Mouse (Mus musculus) kidney, postnatal 10 days (tissue): ENCODE measurements around the gene Aff3.
A peak's percentile ranks its signal among the peaks of the same experiment; 100 is the strongest.
"Not testable (repeated sequence)": the region's sequence is repeated elsewhere in the genome, so short reads cannot be mapped to it uniquely, and the experiment has no call there.

ENCODE experiments used
- DNase-seq: peaks from one replicate; pipeline ENCODE4 v3.0.0; 2021; ENCODE audit warnings: mixed read lengths

Aff3 gene

DNA sequence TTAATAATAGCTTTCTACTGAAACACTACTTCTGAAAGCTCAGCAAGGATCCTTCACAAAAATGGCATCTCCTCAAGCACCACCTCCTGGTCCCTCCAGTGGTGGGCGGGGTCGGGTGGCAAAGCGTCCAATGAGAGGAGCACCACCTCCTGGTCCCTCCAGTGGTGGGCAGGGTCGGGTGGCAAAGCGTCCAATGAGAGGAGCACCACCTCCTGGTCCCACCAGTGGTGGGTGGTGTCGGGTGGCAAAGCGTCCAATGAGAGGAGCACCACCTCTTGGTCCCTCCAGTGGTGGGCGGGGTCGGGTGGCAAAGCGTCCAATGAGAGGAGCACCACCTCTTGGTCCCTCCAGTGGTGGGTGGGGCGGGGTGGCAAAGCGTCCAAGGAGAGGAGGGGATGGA lies 234.4 kb downstream of the Aff3 start:
- DNase-seq = not testable (repeated sequence)

DNA sequence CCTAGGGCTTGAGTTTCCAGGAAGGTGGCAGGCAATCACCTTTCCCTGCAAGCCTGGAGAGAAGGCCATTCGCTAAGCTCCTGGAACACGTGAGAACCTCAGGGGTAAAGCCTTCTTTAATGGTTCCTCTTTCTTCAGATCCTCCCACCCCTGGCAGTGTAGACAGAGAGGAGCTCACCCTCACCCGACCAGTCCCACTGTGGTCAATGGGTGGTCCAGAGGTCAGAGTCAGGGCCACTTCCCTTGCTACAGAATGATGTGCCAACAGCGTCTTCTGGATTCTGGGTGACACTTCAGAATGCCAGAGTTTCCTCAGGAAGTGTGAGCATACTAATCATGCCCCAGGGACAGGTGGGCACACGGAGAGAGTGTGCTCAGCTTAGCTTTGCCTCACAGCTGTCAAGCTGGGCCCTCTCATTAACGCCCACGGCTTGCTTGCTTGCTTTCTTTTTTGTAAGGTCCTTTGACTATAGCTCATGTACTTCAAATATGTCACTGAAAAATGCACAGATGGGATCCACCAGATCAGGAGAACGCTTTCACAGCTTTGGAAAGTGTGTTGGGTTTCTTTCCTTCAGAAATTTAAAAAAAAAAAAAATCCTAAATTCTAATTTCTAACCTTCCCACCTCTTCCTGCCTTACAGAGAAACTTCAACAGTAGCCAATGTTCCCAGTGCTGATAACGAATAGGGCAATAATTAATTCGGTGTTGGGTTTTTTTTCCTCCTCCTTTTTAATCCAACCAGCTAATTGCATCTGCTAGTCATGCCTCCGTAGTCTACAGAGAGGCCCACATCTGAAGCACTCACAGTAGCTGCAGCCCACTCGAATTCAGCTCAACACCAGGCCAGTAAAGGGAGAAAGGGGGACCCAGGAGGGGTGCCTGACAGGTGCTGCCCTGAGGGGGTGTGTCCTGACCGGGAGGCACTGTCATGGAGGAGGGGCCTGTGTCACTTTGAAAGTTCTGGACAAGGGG lies 235.8 kb downstream of the Aff3 start:
- no peak for DNase-seq

DNA sequence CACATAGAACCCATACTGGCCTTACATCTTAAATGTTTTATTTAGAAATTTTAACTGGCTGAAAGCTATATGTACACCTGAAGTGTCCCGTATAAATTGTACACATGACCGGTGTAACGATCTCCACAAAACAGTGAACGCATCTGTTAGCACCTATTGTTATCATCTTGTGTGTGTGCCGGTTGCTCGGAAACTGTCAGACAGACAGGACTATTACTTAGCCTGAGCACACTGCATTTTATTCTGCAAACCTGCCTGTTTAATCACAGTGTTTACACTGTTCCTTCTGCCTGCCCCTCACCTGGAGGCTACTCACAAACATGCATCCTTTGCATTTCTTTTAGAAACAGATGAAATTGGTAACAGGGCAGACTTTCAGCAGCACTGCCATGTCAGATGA lies 241.8 kb downstream of the Aff3 start:
- DNase-seq = no peak

- no peak for DNase-seq
Measured at GRCm38 (mm10) chr1:38419331-38419730, 245.4 kb downstream of the Aff3 start.

DNA sequence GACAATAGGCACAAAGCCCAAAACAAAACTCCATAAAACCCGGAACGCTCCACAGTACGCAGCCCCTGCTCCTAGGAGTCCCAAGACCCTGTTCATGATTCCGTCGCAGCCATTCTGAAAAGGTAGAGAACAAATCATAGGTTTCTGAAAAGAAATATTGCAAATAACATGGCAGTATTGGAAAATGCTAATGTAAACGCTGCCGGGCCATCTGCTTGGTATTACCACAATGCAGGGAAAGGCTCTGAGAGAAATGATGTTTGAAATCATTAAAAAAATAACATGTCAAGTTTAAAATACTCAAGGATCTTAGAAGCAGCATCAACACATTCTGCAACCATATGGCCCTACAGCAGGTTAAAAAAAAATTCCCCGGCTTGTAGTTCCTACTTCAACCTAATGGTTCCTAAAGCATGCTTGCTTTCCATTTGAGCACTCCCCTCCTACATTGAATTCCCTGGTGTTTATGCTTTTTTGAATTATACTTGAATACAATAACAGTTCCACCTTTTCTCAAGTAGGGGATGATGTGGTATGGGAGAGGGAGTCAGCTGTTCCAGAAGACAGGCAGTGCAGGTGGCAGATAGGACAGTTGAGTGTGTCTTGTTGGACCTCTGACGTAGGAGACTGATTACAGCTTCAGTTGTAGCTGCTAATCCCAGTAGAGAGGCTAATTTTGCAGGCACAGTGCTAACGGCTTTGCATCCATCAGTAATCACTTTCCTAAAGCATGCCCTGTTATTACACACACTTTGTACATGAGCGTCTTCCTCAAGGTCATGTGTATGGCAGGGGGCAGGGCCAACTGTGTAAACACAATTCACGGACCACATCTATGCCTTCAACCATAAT lies 246.3 kb downstream of the Aff3 start:
- no peak for DNase-seq

GRCm38 (mm10) chr1:38417196-38417595 lies 247.6 kb downstream of the Aff3 start:
- DNase-seq = no peak

- no peak for DNase-seq
Measured at GRCm38 (mm10) chr1:38415511-38415910, 249.2 kb downstream of the Aff3 start.

- no peak for DNase-seq
Measured at GRCm38 (mm10) chr1:38411106-38411505, 253.6 kb downstream of the Aff3 start.

- DNase-seq = no peak
Measured at GRCm38 (mm10) chr1:38410457-38410856, 254.3 kb downstream of the Aff3 start.

DNA sequence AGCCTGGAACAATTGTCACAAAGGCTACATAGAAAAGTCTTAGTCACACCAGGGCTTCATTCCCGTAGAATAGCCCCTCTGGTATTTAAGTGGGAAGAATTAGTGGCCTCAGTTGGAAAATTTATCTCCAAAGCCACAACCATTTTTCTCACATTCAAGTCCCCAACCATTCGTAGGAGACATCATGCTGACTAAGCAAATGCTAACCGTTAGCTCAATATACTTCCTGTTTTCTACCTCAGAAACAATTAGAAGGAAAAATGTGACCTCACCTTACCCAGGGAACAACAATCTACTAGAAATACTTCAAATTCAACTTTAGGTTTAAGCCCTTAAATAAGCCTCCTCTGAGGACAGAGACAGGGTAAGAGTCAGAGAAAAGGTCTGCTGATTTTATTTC lies 256.5 kb downstream of the Aff3 start:
- no peak for DNase-seq

GRCm38 (mm10) chr1:38403781-38404180 lies 261.0 kb downstream of the Aff3 start:
- no peak for DNase-seq

- no peak for DNase-seq
Measured at GRCm38 (mm10) chr1:38401856-38402255, 262.9 kb downstream of the Aff3 start.

GRCm38 (mm10) chr1:38399269-38399668 lies 265.5 kb downstream of the Aff3 start:
- DNase-seq = no peak

GRCm38 (mm10) chr1:38398566-38398965 lies 266.2 kb downstream of the Aff3 start:
- peak; percentile 13 for DNase-seq

DNA sequence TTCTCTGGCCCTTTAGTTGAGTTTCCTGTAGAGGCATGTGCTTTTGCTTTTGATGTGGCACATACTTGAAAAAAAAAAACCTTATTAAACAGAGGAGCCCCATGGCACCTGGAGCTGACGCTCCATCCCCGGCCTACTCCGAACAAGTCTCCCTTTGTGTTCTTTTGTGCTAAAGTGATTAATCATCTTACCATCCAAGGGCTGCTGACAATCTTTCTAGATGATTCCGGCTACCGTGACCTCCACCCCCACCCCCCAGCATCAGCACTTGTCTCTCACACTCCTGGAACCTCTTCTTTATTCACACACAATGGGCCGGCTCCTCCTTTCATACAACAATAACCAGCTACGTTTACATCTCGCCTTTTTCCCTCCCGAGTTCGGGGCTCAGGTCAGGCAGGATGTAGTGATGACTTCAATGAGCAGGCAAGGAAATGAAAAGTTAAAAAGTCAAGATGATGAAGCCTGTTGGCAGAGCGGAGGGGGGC lies 269.5 kb downstream of the Aff3 start:
- DNase-seq = no peak

DNA sequence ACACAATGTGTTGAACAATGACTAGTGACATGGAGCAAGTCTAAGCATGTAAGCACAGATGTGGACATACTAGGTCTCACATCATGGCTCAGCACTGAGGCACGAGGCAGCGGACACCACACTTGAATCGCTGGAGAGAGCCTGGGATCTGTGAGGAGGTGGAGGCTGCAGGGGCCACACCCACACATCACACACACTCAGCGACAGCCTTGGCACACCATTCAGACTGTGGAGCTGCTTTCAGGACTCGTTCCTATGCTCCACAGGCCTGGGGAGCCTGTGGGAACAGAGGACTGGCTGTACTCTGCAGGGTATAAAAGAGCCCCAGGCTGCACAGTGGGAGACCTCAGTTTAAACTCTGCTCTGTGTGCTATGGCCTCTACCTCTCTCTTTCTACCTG lies 270.3 kb downstream of the Aff3 start:
- no peak for DNase-seq

DNA sequence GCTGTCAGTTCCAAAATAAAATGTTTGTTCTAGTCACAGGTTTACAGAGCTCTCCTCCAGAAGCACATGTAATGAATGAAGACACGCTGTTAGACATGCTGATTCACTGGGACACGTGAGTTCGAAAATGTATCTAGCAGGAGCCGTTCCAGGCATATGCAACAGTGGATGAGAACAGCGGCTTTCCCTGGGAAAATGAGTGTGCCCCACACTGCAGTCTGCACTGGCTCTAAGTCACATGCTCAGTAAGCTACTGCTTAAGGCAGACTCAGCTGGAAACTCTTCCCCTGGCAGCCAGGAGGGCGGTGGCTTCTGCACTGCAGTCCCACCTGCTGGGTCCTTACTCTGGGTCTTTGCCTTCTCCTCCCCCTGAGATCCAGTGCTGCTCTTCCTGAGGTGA lies 271.2 kb downstream of the Aff3 start:
- DNase-seq = no peak

DNA sequence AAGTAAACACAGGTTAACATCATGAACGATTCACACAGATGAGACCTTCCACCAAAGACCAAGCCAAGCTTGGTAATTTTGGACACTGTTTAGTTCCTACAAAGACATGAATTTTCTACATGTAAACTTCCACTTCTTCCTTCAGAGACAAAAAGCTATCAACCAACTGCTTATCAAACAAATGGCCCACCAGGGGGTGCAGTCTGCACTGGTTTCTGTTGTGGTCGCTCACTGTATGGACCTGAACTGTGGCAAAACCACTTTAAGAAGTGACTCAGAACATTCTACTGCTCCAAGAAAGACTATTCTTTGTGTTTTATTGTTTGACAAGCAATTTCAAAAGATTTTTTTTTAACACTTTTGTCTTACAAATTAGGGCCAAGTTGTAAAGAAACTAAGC lies 271.8 kb downstream of the Aff3 start:
- DNase-seq = peak; percentile 90

DNA sequence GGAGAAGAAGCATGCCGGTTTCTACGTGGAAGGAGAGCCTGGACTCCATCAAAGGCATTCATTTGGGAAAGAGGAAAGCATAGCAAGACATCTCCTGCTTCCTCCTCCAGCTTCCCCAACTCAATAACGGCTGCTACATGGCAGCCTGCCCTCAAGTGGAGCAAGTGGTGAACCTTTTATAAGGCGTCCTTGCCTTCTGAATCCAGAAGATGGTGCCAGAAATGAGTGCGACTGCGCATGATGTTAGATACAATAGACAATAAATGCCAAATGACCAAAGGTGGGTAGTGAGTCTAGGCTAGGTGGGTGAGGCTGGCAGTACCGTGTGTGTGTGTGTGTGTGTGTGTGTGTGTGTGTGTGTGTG lies 273.9 kb downstream of the Aff3 start:
- peak; percentile 30 for DNase-seq

GRCm38 (mm10) chr1:38390235-38390885 lies 274.4 kb downstream of the Aff3 start:
- DNase-seq = no peak

- DNase-seq = no peak
Measured at GRCm38 (mm10) chr1:38389576-38389975, 275.2 kb downstream of the Aff3 start.

- peak; percentile 62 for DNase-seq
Measured at GRCm38 (mm10) chr1:38388466-38388865, 276.3 kb downstream of the Aff3 start.

- DNase-seq = no peak
Measured at GRCm38 (mm10) chr1:38387438-38387837, 277.3 kb downstream of the Aff3 start.
